Mouse (Mus musculus) liver (tissue): ENCODE measurements around the gene Tma7.
A peak's percentile ranks its signal among the peaks of the same experiment; 100 is the strongest.

ENCODE experiments used
- DNase-seq: peaks from one replicate; pipeline ENCODE4 v3.0.0-alpha.2; 2020; ENCODE audit warnings: mixed read lengths

The Tma7 gene

DNA sequence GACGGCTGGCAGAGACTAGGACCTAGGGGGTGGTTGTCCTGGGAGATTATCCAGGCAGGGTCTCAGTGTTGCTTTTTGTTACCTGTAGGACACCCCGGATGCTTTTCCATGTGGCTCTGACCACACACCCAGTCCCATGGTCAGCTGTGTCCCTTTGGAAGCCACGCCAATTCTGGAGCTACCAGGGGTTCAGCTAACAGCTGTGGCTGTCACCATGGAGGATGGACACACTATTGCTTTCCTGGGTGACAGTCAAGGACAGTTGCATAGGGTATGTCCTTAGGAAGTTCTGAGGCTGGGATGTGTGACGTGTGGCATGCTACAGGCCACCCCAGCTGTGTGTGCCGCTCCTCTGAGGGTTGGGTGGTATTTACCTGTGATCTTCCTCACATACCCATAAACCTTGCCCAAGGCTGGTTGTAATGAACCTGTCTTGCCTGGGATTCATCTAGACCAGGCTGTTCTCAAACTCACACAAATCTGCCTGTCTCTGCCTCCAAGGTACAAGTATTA lies 19.6 kb upstream of the Tma7 start:
- DNase-seq = no peak

DNA sequence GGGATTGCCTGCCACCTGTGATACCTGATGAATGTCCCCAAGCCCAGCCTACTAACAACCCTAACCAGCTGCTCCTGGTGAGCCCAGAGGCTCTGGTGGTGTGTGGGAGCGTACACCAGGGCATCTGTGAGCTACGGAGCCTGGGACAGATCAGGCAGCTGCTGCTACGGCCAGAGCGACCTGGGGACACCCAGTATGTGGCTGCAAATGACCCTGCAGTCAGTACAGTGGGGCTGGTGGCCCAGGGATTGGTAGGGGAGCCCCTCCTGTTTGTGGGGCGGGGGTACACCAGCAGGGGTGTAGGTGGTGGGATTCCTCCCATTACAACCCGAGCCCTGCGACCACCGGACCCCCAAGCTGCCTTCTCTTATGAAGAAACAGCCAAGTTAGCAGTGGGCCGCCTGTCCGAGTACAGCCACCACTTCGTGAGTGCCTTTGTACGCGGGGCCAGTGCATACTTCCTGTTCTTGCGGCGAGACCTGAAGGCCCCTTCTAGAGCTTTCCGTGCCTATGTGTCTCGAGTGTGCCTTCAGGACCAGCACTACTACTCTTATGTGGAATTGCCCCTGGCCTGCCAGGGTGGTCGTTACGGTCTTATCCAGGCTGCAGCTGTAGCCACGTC lies 18.0 kb upstream of the Tma7 start:
- no peak for DNase-seq

DNA sequence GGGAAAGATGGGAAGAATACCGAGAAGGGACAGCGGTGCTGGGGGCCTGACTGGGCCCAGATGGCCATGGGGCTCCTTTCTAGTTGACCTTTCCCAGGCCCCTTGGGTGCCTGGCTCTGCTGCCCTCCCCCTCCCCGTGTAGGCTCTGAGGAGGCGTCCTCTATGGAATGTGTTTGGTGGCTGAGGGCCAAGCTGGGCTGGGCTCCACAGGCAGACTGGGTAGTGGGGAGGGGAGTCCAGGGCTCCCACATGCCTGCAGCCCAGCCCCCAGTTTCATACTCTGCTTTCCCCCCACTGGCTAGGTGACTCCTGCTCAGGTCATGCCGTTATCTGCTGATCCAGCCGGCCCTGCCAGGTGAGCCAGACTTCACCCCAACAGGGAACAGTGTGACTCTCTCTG lies 16.6 kb upstream of the Tma7 start:
- DNase-seq = peak; percentile 64

DNA sequence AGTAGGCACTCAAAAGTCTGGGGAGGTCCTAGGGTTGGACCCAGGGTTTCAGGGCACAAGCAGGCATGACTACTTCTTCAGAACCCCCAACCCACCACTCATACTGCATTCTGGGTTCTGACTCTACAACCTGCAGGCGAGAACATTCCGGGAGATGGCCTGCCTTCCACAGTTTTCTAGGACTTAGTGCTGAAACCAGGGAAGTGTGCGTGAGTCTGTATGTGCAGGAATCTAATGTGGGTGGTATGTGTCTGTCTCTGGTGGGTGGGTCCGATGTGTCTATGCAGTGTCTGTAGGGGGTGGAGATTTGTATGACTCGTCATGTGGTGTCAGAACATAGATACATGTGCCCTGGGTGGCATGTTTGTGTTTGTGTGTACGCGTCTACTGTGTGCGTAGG lies 16.0 kb upstream of the Tma7 start:
- no peak for DNase-seq

DNA sequence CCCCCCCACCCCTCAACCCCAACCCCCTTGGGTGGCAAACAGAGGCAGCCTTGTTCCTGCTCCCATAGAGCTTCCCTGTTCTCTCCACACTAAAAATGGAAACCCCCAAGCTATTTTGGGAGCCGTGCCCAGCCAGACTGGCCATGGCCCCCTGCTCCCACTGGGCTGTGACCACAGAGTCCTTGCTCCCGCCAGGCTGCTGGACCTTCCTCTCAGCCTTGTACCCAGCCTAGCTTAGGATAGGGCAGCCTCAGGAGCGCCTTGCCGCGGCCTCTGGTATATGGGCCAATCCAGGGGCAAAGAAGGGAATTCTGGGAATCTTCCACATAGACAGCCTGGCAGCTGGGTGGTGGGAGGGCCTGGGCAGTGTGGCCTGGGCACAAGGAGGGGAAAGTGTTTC lies 15.4 kb upstream of the Tma7 start:
- no peak for DNase-seq

DNA sequence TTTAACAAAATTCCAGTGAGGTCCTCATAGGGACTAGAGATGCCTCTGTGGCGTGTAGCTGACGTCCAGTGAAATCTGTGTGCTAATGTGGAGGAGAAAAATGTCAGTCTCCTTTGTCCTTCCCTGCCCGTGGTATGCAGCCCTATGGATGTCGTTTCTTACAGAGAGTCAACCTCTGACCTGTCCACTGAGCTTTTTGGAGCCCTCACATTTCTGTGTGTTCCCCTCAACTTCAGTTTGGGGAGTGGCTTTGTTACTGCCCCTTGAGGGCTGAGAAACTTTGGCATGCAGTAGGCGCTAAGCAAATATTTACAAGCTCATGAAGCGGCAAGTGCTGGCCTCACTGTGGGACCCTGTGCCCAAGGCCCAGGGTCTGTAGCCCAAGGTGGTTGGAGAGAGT lies 14.9 kb upstream of the Tma7 start:
- no peak for DNase-seq

DNA sequence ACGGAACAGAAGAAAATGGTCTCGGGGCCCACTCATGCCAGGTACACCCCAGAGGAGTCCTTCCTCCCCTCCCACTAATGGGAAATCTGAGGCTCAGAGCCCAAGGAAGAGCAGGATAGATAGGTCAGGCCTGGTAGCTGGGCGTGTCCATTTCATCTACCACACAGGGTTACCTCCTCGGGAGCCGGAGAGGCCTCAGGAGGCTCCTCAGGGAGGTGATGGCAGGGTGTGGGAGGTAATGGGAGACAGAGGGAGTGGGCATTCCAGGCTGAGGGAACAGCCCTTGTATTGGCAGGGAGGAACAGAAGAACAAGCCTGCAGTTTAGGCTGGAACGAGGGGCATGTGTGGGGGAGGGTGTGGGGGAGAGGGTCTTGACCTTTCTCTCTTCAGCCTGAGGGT lies 14.5 kb upstream of the Tma7 start:
- no peak for DNase-seq

DNA sequence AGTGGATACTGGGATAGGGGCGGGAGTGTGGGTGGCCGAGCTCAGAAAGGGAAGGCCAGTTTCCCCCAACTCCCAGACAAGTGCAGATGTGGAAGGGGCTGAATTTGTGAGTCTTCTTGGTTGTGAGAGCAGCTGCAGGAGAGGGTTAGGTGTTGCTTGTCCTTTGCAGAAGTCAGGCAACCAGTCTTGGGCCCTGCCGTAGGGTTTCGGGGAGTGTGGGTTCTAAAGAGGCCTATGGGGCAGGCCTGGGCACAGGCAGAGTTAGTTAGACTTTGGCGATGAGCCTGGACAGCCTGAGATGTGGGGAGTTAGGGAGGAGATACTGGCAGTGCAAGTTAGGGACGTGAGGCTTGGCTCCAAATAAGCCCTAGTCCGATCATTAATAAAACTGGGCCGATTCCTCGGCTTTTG lies 13.9 kb upstream of the Tma7 start:
- no peak for DNase-seq

DNA sequence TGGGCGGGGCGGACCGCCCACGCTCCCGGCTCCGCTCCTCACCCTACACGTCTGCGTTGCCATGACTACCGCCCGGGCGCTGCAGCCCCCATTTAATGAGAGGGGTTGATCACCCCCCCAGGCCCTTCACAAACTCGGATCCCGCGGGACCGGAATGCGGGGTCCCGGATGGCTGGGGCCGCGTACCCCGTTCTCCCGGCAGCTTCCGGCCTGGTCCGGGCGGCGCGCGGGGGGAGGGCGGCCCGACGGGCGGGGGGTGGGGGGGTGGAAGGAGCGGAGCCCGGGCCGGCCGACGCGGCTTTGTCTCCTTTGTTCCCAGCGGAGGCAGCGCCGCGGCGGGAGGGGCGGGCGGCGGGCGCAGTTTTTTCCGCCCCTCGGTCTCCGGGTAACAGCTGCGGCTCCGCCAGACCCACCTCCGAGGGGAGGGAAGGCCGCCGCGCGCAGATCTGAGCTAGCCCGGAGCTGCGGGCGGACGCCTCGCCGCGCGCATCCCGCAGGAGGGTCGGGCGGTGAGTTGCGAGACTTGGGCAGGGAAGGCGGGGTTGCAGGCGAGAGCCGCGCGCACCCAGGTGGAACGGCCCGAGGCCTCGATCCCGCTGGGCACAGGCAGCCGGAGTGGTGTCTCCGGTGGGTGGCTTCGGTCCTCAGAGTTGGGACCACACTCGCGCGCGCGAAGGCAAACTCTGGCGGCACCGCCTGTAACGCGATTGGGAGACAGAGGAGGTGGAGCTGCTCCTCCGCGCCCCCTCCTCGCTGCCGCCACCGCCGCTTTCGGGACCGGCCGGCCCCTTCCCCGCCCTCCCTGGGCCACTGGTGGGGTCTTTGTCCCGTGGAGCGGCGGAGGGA lies 13.0 kb upstream of the Tma7 start, which contains the start of gene Plxnb1:
Gene Plxnb1, plus strand, starts transcription at position 253 of the 846 bp plus-strand sequence.
- peak; percentile 75 for DNase-seq

DNA sequence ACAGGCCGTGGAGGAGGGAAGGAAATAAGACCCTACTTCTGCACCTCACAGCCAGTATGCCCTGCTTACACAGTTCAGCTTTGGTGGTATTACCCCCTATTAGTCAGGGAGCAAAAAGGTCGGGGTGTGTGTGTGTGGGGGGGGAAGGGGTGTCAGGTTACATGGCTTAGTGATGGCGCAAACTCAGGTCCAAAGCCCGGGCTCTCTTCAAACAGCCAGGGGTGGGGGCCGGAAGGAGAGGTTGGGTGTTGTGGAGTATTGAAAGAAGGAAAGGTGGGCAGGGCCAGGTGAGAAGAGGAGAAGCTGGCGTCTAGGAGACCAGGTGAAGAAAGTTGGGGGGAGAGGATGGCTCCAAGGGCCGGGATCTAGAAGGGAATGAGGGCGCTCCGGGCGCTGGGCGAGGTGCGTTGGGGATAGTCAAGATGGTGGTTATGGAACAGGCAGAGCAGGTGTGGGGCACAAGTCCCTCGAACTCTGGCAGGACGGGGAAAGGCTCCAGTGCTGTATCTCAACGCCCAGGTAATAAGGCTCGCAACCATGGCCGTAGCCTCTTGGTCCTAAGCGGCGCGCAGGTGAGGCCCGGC lies 12.3 kb upstream of the Tma7 start:
- DNase-seq = peak; percentile 64

DNA sequence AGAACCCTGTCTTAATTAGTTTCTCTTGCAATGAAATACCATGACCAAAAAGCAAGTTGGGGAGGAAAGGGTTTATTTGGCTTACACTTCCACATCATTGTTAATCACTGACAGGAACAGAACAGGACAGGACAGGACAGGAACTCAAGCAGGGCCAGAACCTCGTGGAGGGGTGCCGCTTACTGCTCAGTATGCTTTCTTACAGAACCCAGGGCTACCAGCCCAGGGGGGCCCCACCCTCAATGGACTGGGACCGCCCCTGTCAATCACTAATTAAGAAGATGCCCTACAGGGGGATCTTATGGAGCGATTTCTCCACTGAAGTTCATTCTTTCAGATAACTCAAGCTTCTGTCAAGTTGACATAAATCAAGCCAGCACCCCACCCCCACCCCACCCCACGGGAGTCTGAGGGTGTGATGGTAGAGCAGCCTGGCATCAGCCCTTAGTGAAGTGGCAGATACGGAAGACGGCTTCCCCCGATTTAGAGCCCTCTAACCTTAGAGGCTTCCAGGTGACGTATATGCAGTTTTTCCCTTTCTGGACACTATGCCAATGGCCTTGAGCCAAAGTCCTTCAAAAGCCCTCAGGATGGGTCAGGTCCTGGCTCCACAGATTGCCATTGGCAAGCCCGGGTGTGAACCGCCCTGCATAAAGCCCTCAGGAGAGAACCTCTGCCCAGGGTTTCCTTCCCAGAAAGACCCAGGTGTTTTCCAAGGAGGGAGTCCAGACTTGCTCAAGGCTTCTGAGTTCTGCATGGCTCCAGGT lies 11.6 kb upstream of the Tma7 start:
- no peak for DNase-seq

DNA sequence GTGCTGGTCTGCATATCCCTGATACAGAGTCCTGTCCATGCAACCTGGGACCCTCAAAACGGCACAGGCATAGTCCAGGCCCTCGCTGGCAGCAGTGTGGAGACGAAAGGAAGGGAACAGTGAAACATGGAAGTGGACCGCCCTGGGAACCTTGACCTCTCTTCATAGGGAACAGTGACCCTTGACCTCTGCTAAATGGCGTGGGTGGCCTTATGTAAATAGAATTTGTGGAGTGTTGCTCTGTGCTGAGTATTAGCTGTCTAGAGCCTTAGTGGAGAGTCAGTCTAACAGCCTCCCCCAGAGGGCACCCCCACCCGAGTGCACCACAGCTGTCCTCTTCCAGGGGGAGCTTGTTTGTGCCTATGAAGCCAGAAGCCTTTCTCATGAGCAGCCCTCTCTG lies 10.4 kb upstream of the Tma7 start:
- DNase-seq = peak; percentile 36

DNA sequence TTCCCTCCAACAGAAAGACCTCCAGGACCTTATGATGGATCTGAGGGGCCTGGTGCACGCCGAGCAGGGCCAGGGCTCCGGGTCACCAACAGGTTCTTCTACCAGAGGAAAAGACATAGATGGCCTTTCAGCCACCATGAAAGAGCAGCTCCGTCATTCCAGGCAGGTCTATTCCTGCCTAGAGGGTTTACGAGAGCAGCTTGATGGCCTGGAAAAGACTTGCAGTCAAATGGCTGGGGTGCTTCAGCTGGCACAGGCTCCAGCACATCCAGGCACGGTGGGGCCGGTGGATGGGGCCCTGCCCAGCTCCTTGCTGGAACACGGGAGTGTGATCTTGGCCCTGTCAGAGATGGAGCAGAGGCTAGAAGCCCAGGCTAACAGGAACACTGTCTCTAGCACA lies 9.4 kb upstream of the Tma7 start:
- no peak for DNase-seq

DNA sequence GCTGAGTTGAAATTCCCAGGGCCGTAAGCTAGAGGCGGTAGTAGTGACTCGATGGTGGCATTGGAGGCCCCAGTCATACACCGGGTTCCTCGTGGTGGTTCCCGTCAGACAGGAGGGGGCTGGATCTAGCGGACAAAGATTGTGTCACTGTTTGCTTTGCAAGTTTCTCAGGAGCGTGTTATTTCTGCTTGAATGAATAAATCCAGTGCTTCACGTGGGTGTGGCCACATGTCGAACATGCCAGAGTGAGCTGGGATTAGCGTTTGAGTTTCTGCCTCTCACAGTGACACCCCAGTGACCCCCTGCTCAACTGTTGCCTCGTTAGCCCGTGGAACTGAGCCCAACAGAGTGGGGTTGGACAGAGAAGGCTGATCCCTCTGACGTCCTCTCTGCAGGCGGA lies 8.1 kb upstream of the Tma7 start:
- DNase-seq = no peak

DNA sequence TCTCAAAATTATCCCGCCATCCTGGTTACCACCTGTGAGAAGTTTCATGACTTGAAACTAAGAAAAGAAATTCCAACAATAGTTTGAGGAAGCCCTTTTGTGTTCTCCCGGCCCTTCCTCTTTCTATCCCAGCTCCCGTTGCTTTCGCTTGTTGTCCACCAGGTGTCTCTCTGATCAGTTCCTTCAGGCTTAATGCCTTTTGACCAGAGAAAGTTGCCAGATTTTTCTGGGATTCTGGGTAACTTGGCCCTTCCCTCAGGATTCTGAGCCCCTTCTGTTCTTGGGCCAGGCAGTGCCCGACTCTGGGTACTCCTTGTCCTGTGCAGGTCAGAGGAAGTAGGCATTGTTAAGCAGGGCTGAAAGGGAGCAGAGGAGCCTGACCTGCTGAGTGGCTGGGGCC lies 5.6 kb upstream of the Tma7 start:
- DNase-seq = no peak

DNA sequence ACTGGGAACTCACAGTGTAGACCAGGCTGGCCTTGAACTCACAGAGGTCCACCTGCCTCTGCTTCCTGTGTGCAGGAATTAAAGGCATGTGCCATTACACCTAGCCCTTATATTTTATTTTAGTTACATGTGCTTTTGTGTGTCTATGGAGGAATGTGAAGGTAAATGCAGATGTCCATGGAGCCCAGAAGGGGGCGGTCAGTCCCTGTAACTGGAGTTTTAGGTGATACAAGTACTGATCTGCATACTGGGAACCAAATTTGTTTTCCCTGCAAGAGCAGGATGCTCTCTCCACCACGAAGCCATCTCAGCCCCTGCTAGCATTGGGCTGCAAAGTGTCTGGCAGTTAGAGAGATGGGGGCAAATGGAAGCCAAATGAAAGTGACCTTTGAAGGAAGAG lies 2.5 kb upstream of the Tma7 start:
- DNase-seq = peak; percentile 47

DNA sequence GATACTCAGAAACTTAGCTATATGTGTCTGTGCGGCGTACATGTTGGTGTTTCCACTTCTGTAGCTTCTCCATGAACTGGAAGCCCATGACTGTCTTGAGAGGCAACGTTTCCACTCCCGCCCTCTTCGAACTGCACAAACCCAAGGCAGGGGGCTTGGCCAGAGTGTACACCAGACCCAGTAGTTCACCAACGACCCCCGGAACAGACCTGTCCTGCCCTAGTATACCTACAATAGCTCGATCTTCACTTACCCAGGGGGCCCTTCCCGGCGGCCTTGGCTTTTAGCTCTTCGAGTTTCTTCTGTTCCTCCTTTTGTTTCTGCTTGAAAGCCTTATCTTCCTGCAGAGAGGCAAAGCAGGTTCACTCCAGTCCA lies 651 bp downstream of the Tma7 start:
- no peak for DNase-seq

DNA sequence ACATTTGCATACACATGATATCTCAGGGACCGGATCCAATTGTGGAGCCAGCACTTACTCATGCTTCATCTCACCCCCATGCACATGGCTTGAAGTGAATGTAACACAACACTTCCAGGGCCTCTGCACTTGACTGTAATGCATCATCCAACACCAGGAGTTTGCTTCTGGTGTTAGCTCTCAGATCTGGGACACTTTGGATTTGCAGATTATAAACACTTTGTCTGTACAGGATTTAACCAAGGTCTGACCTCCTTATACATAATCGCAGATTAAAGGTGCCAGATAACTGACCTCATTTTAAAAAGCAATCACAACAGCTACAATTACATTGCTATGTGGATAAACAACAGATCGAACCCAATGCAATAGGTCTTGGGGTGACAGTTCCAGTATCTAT lies 1.9 kb downstream of the Tma7 start:
- DNase-seq = no peak

DNA sequence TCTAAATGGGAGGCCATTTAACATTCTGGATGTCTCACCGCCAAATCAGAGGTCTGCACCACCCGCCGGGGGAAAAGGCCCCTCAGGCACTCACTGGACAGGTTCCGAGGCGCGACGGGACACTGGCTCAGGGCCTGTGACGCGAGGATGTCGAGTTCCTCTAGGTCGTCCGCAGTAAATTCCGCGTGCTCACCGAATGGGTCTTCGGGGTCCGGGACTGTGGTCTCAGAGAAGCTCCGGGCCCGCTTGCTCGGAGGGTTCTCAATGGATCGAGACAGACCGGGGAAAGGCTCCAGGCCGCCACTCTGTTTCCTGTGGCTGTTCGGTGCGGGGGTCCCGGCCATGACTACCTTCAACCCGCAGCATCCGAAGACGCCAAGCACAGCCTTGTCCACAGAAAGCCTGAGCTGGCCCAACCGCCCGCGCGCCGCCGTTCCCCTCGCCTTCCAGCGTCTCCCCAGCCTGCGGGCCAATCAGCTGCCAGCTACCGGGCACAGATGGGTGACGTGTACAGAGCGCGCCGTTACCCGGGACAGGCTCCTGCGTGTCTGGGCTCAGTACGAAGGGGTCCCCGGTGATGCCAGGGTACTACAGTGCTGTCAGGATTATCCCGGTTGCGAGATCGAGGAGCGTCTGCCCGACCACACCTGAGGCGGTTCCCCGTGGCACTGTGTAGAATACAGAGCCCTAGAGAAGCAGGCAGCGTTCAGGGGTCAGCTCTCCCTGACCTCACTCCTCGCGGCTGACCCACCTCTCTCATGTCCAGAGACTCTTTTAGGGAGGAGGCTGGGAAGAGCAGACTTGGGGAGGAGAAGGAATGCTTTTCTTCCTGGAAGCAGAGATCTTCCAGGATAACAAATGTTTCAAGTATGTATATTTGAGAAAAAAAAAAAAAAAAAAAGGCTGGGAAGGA lies 8.5 kb downstream of the Tma7 start, which contains the start of gene Atrip:
Gene Atrip, minus strand, starts transcription at position 464 of the 913 bp plus-strand sequence.
- peak; percentile 92 for DNase-seq

DNA sequence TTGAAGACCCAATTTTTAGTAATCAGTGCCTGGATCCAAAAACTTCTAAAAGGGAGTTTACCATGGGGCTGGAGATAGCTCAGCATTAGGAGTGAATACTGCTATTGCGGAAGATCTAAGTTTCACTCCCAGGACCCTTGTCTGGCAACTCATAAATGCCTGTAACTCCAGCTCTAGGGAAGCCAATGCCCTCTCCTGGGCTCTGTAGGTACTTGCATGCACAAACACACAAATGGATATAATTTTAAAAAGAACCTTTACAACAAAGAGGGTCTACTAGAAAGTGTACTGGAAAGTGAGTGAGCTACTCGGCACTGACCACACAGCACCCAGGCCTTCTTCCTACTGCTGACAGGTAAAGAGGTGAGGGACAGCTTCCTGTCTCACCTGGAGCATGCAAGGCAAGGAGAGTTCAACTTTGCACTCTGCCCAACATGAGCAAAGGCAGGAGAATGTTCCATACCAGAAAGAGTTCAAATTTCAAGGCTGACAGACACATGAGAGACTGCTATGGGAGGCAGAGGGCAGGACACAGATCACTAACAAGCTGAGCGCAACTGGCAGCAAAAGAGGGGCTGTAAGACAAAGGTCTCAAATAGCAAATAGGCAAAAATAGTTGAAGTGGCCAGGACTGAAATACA lies 14.2 kb downstream of the Tma7 start:
- no peak for DNase-seq

DNA sequence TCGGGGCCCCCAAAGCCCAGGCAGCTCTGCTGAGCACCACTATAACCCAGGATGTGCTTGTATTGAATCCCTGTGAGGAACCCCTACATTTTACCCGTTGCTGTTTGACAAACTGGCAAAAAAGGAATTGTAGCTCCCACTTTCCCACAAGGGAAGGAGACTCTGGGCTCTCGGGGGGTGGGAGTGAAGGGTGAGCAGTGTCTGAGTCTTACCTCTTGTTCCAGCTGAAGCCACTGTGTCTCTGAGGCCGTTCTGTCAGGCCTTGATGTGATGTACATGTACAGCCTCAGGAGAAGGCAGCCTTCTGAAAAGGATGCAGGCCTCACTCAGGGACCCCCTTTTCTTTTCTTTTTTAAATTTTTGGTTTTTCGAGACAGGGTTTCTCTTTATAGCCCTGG lies 21.5 kb downstream of the Tma7 start:
- DNase-seq = no peak
